Mouse (Mus musculus) liver, adult 2 months (tissue): ENCODE data around the gene Sbk1. TPM values are rescaled to one million over a fixed set of nuclear protein-coding genes. Genes with fewer than 3 reads are reported as not detected.

Experiments
- DNase-seq: peaks from one replicate; pipeline ENCODE4 v3.0.0-alpha.2; 2011; ENCODE audit warnings: low read depth, low spot score; ENCODE audit errors: extremely low read depth
- H3K27ac ChIP-seq: fragments of 200-500 bp; replicated peaks from 2 replicates; pipeline ENCODE4 v1.5.1; 2012; ENCODE audit warnings: low read depth, mild to moderate bottlenecking, control low read depth, inconsistent platforms, low read length; ENCODE audit not compliant: insufficient read depth
- H3K27me3 ChIP-seq: fragments of 200-500 bp; 2 replicates; pipeline ENCODE4 v1.6.1; 2012; ENCODE audit warnings: mild to moderate bottlenecking, moderate library complexity, low read length, inconsistent platforms; ENCODE audit not compliant: control insufficient read depth, insufficient read depth
- H3K36me3 ChIP-seq: fragments of 200-500 bp; 2 replicates; pipeline ENCODE4 v1.6.1; 2012; ENCODE audit warnings: low read length, inconsistent platforms; ENCODE audit not compliant: control insufficient read depth, insufficient read depth
- H3K4me1 ChIP-seq: fragments of 200-500 bp; 2 replicates; pipeline ENCODE4 v1.6.1; 2011; ENCODE audit warnings: low read length; ENCODE audit not compliant: control insufficient read depth, insufficient read depth
- H3K4me3 ChIP-seq: fragments of 200-500 bp; 2 replicates; pipeline ENCODE4 v1.5.1; 2011; ENCODE audit warnings: low read depth, mild to moderate bottlenecking, control low read depth, low read length, moderate library complexity; ENCODE audit not compliant: insufficient read depth
- H3K79me2 ChIP-seq: fragments of 200-500 bp; 2 replicates; pipeline ENCODE4 v1.6.1; 2012; ENCODE audit warnings: inconsistent platforms, mild to moderate bottlenecking, low read length, moderate library complexity; ENCODE audit not compliant: control insufficient read depth, insufficient read depth
- H3K9ac ChIP-seq: fragments of 200-500 bp; 2 replicates; pipeline ENCODE4 v1.6.1; 2012; ENCODE audit warnings: low read depth, mild to moderate bottlenecking, control low read depth, inconsistent platforms, low read length
- CTCF ChIP-seq: fragments of 200-500 bp; IDR thresholded peaks from 2 replicates; pipeline ENCODE4 v1.5.1; 2011; ENCODE audit warnings: low read depth, low read length, control low read depth
- POLR2A ChIP-seq: fragments of 200-500 bp; IDR thresholded peaks from 2 replicates; pipeline ENCODE4 v1.6.1; 2011; ENCODE audit warnings: low read length, control low read depth; ENCODE audit not compliant: insufficient read depth; ENCODE audit errors: extremely low read depth
- WGBS: fragments of 180-500 bp; shearing (Covaris S2); methylation state at CpG from one replicate; pipeline ENCODE4 v1.1.7; 2018; 5-methylcytosine and 5-hydroxymethylcytosine counted together
- polyA plus RNA-seq: library from polyadenylated mRNA; depleted of rRNA; stranded (reverse); fragments of >200 nt; gene quantifications from 2 replicates; pipeline ENCODE4 v1.2.3, GENCODE M21; 2012
- total RNA-seq: library from RNA; depleted of rRNA; stranded (reverse); fragments of >200 nt; gene quantifications from 2 replicates; pipeline ENCODE4 v1.2.3, GENCODE M21; 2014

Sbk1 gene
- total and polyA plus RNA-seq, 2 experiments: 13.5 to 17.1 TPM

DNA sequence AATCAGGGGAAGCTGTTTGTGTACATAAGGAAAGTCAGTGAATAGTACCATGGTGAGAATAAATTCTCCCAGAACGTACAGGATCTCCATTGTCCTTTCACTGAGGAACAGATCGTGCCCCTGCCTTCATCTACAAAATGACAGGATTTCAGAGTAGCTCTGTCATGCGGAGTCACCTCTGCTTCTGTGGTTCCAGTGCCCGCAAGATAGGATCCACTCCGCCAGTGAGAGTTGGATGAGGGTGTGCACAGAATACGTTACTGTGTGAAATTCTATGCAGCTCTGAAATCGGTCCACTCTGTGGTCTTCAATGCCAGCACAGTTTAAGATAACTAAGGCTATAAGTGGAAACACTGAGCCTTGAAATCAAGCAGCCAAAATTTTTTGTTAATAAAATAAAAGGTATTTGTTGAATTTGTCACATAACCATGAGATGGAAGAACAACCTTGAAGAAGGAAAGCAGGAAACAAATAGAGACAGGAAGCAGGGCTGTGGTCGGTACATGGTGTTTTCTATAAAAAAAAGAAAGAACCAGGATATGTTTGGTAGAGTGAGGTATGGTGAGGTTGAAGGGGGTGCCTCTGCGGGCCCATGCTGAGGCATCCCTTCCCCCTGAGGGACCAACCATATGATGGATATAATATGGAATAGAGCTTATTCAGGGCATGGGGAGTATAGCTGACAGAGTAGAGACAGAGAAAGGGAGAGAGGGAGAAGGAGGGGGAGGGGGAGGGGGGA, 57.7 kb downstream of the Sbk1 start:
- H3K36me3 ChIP-seq: no peaks in the 10 kb centered on the region
- no peaks in the 10 kb centered on the region for H3K27me3 ChIP-seq
- H3K79me2 ChIP-seq: no peaks in the 10 kb centered on the region
- no peak overlapping the region for H3K27ac ChIP-seq
- WGBS: 80% methylated on average over 9 of the region's 9 CpGs
- TF ChIP-seq CTCF (no peak), POLR2A (no peak)
- no peaks in the 10 kb centered on the region for H3K4me1 ChIP-seq
- no peak overlapping the region for H3K4me3 ChIP-seq
- no peak for DNase-seq
- H3K9ac ChIP-seq: no peak overlapping the region

GRCm38 (mm10) chr7:126330693-126331092, 58.3 kb downstream of the Sbk1 start:
- no peaks in the 10 kb centered on the region for H3K4me1 ChIP-seq
- H3K79me2 ChIP-seq: no peaks in the 10 kb centered on the region
- no peak overlapping the region for H3K4me3 ChIP-seq
- no peaks in the 10 kb centered on the region for H3K36me3 ChIP-seq
- no peak overlapping the region for H3K27ac ChIP-seq
- no peak for DNase-seq
- H3K9ac ChIP-seq: no peak overlapping the region
- no peak for TF ChIP-seq CTCF
- TF ChIP-seq POLR2A: no peak
- WGBS: 47% methylated on average over 2 of the region's 2 CpGs
- H3K27me3 ChIP-seq: no peaks in the 10 kb centered on the region

DNA sequence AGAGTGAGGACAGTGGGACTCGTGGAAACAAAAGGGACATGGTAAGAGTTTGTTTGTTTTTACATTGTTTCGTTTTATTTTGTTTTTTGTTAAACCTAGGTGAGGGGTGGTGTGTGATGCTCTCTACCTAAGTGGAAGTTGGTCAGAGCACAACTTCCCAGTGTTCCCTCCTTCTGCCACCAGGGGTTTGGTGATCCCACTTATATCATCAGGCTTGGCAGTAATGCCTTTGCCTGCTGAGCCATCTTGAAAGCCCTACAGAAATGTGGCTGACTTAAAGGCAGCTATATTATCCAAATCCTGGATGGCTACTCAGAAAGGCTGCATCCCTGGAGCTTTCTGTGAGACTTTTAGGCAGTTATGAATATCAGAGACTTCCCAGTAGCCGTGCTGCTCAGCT, 60.3 kb downstream of the Sbk1 start:
- no peaks in the 10 kb centered on the region for H3K79me2 ChIP-seq
- no peaks in the 10 kb centered on the region for H3K27me3 ChIP-seq
- H3K9ac ChIP-seq: no peak overlapping the region
- whole genome bisulfite sequencing: 64% methylated on average over 3 of the region's 3 CpGs
- no peak overlapping the region for H3K4me3 ChIP-seq
- DNase-seq: no peak
- TF ChIP-seq CTCF (no peak), POLR2A (no peak)
- no peak overlapping the region for H3K27ac ChIP-seq
- no peaks in the 10 kb centered on the region for H3K36me3 ChIP-seq
- no peaks in the 10 kb centered on the region for H3K4me1 ChIP-seq

- no peaks in the 10 kb centered on the region for H3K36me3 ChIP-seq
- no peak for TF ChIP-seq CTCF
- TF ChIP-seq POLR2A: no peak
- WGBS: 91% methylated on average over 1 of the region's 1 CpGs
- H3K27me3 ChIP-seq: no peaks in the 10 kb centered on the region
- peaks cover 4% of the 10 kb centered on the region for H3K4me1 ChIP-seq
- no peak overlapping the region for H3K27ac ChIP-seq
- no peaks in the 10 kb centered on the region for H3K79me2 ChIP-seq
- DNase-seq: no peak
- H3K4me3 ChIP-seq: no peak overlapping the region
- no peak overlapping the region for H3K9ac ChIP-seq
Measured at GRCm38 (mm10) chr7:126335556-126335955, 63.1 kb downstream of the Sbk1 start.

- Histone ChIP-seq H3K4me3 (no peak overlapping the region), H3K9ac (no peak overlapping the region), H3K4me1 (peaks cover 6% of the 10 kb centered on the region), H3K36me3 (no peaks in the 10 kb centered on the region), H3K79me2 (no peaks in the 10 kb centered on the region), H3K27me3 (no peaks in the 10 kb centered on the region), H3K27ac (no peak overlapping the region)
- 92% methylated on average over 8 of the region's 8 CpGs for WGBS
- DNase-seq: no peak
- TF ChIP-seq POLR2A: no peak
- TF ChIP-seq CTCF: no peak
Measured at GRCm38 (mm10) chr7:126338906-126339305, 66.5 kb downstream of the Sbk1 start.

- 91% methylated on average over 8 of the region's 8 CpGs for WGBS
Measured at GRCm38 (mm10) chr7:126339521-126339971, 67.1 kb downstream of the Sbk1 start.

More at GRCm38 (mm10) chr7:126339521-126339971, 67.1 kb downstream of the Sbk1 start:
- Histone ChIP-seq H3K27me3 (no peaks in the 10 kb centered on the region), H3K36me3 (no peaks in the 10 kb centered on the region), H3K27ac (no peak overlapping the region), H3K79me2 (no peaks in the 10 kb centered on the region), H3K9ac (no peak overlapping the region), H3K4me1 (peaks cover 6% of the 10 kb centered on the region), H3K4me3 (no peak overlapping the region)
- no peak for DNase-seq
- TF ChIP-seq CTCF (no peak), POLR2A (no peak)
